Mouse (Mus musculus) lung, postnatal 14 days (tissue): ENCODE data around the gene Rnf133.

ENCODE experiments used
- DNase-seq: peaks from one replicate; pipeline ENCODE4 v3.0.0; 2021

Rnf133 gene

DNA sequence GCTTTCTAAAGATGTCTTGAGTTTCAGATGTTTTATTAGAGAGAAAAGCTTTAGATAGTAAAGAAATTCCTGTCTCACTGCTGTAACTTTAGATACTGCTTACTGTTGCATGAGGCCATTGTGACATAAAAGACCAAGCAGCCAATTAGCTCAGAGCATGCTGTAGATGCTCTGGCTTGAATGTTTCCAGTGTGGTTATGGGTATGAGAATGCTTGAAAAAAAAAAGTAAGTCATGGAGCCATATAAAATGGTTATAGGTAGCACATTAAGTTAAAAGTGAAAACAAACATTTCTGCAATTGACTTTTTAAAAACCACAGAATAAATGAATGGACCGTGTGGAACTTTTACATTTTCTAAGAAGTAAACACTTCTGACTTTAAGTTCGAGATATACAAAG lies at the start of gene Rnf133:
Gene Rnf133 (minus strand): TSS at position 101 of the 400 bp plus-strand sequence.
- no peak for DNase-seq

DNA sequence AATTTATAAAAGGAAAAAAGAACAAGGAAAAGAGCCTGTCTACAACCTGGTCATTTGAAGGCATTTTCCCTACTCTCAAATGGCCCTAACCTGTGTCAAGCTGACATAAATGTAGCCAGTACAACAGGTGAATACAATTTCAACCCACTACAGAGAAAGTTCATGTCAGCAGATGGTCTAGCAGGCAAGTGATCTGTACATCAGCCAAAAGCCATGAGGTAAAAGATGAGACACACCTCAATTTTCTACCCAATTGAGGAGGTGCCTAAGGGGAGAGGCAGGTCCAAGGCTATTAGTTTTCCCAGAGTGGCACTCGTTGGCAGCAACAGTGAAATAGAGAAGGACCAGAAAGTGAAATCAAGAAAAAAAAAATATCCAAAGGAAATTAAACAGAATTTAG lies 28.1 kb upstream of the Rnf133 start:
- no peak for DNase-seq

DNA sequence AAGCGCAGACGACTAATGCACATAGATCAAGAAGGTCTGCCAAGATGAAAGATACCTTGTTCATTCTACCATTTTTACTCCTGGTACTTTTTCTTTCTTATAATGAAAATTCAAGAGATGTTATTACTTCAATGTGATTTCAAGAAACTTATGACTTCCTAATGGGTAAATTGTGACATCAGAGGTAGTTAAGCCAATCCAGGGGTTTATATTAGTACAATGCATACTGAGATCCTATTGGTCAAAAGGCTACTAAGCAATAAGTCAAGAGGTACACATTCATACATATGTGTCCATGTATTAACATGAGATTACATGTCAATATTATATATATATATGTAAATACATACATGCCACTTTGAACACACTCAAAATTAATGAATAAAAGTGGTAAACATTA lies 4.9 kb upstream of the Rnf133 start, which contains the start of gene Rnf148:
Gene Rnf148 (minus strand): TSS at position 101 of the 400 bp plus-strand sequence.
- DNase-seq, result no peak

DNA sequence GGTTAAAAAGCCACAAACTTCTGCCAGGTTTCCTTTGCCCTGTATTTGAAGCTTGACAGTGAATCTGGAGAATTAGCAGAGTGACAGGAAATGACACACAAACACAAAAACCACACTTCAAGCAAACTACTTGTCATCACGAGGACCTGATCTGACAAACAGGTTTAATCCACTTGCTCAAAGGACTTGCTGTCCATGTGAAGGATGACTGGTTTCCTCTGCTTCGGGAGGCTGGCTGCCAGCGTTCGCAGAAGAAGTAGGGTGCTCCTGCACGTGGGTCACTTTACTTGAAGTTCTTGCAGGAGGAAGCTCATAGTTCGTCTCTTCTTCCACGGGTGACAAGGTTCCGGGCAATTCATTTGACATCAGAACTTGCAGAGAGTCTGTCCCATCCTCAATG lies 1.4 kb downstream of the Rnf133 start:
- DNase-seq, result no peak

DNA sequence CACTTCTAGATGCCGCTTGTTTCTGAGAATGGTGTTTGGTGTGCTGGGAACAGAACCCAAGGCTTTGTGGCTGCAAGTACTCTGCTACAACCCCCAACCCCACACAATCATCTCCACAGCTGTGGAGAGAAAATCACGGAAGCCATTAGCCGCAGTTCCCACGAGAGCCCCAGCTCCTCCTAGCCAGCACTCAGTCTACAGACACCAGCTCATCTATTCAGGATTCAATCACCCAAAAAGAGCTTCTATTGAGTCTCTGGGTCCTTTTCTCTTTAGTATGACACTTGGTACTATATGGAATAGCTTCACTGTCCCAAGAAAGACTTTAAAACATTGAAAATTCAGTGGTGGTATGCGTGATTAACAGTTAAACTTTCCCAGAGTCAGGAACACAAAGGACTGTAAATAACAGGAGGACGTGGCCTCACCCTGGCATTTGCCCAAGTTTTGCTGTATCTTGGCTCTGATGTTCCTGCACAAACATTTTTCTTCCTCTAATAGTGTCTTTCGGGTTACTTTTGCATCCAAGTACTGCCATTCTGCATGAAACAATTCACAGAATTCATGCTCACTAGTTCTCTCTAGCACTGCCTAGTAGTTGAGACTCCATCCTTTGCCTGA lies 2.4 kb downstream of the Rnf133 start:
- peak; percentile 76 for DNase-seq

DNA sequence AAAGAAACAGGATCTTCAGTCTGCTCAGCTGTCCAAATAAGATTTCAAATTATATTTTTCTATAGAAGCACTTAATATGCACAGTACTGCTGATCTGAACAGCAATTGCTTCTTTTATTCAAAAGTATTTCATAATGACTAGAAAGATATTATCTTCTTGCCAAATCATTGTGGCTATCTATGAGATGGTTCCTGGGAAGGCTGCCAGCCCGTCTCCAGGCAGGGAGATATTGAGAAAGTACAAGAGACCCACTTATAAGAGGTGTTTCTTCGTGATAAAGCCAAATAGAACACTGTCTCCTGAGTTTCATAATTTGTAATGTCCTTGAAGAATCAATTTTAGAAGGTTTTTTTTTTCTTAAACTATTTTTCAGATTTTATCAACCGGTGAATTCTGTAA lies 13.0 kb downstream of the Rnf133 start:
- DNase-seq, result no peak

DNA sequence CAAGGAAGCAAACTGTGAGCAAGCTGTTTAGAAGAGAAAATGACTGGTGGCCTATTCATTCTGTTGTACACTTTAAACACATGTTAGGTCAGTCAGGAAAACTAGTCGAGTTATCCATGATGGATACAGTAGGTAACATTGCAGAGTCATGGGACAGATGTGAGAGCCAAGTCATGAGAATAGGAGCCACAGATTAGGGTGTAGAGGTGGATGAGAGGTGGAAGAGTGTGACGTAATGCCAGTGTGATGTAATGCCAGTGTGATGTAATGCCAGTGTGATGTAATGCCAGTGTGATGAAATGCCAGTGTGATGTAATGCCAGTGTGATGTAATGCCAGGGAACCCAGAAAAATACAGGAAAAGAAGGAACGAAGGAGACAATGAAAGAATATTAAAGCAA lies 14.9 kb downstream of the Rnf133 start:
- no peak for DNase-seq

DNA sequence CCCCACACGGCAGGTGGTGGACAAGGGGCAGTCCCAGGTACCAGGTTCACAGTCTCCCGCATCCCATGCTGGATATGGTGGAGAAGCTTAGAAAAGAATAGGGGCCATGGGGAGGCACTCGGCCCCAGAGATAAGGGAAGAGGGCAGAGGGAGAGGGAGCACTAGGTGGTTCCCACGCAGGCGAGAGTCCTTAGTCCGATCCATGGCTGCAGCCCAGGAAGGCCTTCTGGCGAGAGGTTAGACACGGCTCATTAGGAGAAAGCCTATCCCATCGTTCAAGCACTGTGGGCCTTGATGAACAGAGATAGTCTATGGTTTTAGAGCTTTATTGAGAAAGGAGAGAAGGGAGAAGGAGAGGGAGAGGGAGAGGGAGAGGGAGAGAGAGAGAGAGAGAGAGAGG lies 16.1 kb downstream of the Rnf133 start:
- no peak for DNase-seq

DNA sequence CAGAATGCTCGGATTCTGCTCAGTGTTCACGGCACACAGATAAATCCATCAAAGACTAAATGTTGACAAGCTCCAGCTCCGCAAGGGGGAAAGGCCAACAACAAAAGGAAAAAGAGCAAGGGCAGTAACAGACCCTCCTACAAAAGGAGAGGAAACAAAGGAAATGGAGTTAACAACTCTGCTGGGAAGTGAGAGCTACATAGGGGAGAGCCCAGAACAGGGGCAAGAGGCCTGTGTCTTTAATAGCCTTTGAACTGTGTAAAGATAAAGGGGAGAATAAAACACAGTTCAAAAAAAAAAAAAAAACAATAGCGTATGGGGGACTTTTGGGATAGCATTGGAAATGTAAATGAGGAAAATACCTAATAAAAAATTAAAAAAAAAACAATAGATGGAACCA lies 19.6 kb downstream of the Rnf133 start:
- no peak for DNase-seq
